Mouse (Mus musculus): ENCODE data around the gene Kbtbd8.

Gene Kbtbd8

GRCm38 (mm10) chr6:95174311-95175143 is 57.5 kb downstream of the Kbtbd8 start:
- DNase-seq, result no peak
